Mouse (Mus musculus) heart, adult 2 months (tissue): ENCODE measurements at regions not wholly inside any gene's neighbourhood (a gene's known extent, or its start where the extent isn't known, plus 50 kb on each side); places are given as distances from the start of the nearest gene placed in this dataset.

Source experiments
- DNase-seq, 2 experiments: peaks; one replicate each; pipeline ENCODE4 v3.0.0; 2021
- H3K27ac ChIP-seq: fragments of 200-600 bp; 2 replicates; pipeline ENCODE4 v1.8.1; 2022
- H3K27me3 ChIP-seq: fragments of 200-500 bp; 2 replicates; pipeline ENCODE4 v1.6.1; 2012; ENCODE audit warnings: mild to moderate bottlenecking, low read length, inconsistent platforms, mixed read lengths; ENCODE audit not compliant: control insufficient read depth, insufficient read depth
- H3K36me3 ChIP-seq: fragments of 200-500 bp; 2 replicates; pipeline ENCODE4 v1.6.1; 2012; ENCODE audit warnings: low read length, inconsistent platforms; ENCODE audit not compliant: control insufficient read depth, insufficient read depth
- H3K4me1 ChIP-seq: fragments of 200-500 bp; 2 replicates; pipeline ENCODE4 v1.6.1; 2011; ENCODE audit warnings: low read length; ENCODE audit not compliant: control insufficient read depth, insufficient read depth
- H3K4me3 ChIP-seq: fragments of 200-600 bp; 2 replicates; pipeline ENCODE4 v1.8.1; 2022
- H3K79me2 ChIP-seq: fragments of 200-500 bp; replicated peaks from 2 replicates; pipeline ENCODE4 v1.6.1; 2012; ENCODE audit warnings: mild to moderate bottlenecking, inconsistent platforms, low read length, moderate library complexity, mixed read lengths; ENCODE audit not compliant: control insufficient read depth, insufficient read depth
- H3K9ac ChIP-seq: fragments of 200-500 bp; 2 replicates; pipeline ENCODE4 v1.6.1; 2012; ENCODE audit warnings: low read depth, mild to moderate bottlenecking, control low read depth, inconsistent platforms, low read length, mixed read lengths
- CTCF ChIP-seq: fragments of 200-600 bp; IDR thresholded peaks from 2 replicates; pipeline ENCODE4 v1.8.1; 2022; ENCODE audit warnings: antibody characterized with exemption, mild to moderate bottlenecking, moderate library complexity
- EP300 ChIP-seq: fragments of 200-500 bp; IDR thresholded peaks from 2 replicates; pipeline ENCODE4 v1.6.1; 2011; ENCODE audit warnings: low read depth, low read length, control low read depth; ENCODE audit not compliant: insufficient read depth
- POLR2A ChIP-seq: fragments of 200-500 bp; IDR thresholded peaks from 2 replicates; pipeline ENCODE4 v1.6.1; 2011; ENCODE audit warnings: mild to moderate bottlenecking, low read depth, low read length, control low read depth; ENCODE audit not compliant: insufficient read depth
- WGBS: fragments of 180-500 bp; shearing (Covaris S2); methylation state at CpG from one replicate; pipeline ENCODE4 v1.1.7; 2018; 5-methylcytosine and 5-hydroxymethylcytosine counted together
- intact Hi-C: fragments of 180-260 bp; cut with DNase I; formaldehyde crosslinking; loops from one replicate; pipeline ENCODE4 v1.15.1; 2025

DNA sequence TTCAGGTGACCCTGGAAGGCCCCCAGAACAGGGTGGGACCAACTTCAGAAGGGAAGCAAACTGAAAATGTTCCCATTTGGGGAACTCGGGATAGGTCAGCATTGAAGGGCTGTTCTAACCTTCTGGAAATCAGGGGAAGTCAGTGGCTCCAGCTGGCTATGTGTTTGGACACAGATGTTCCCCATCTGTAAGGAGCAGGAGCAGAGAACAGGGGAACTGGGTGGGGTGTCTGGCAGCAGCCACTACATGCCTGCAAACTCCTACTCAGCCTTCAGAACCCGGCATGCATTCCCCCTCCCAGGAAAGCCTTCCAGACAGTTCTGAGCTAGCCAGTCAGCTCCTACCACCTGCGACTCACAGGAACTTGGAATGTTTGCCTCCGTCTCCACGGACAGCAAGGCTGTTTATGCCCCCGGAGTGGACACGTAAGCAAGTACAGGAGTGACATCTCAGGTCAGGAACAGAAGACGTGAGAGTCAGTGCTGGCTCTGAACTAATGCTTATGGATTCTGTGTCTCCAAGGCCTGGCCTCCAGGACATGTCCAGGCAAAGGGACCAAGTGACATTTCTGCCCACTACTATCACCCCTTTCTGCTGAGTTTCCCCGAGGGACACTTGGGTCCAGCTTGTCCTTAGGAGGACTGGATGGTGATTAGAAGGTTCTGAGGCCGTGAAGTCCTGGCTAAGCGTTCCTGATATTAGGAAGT is 108.6 kb upstream of the Tmem189 start:
- no peaks in the 10 kb centered on the region for H3K27me3 ChIP-seq
- no peaks in the 10 kb centered on the region for H3K79me2 ChIP-seq
- H3K4me1 ChIP-seq, result peaks cover 6% of the 10 kb centered on the region
- TF ChIP-seq CTCF, result no peak
- TF ChIP-seq EP300, result peak; percentile 63; the same call in 1 of the 2 replicates
- intact Hi-C loops, result no loop called here
- H3K36me3 ChIP-seq, result no peaks in the 10 kb centered on the region
- H3K27ac ChIP-seq, result no peak overlapping the region
- 70% methylated on average over 11 of the region's 11 CpGs for WGBS
- DNase-seq, result peak; percentile 62 to 69
- no peak overlapping the region for H3K4me3 ChIP-seq
- no peak overlapping the region for H3K9ac ChIP-seq

DNA sequence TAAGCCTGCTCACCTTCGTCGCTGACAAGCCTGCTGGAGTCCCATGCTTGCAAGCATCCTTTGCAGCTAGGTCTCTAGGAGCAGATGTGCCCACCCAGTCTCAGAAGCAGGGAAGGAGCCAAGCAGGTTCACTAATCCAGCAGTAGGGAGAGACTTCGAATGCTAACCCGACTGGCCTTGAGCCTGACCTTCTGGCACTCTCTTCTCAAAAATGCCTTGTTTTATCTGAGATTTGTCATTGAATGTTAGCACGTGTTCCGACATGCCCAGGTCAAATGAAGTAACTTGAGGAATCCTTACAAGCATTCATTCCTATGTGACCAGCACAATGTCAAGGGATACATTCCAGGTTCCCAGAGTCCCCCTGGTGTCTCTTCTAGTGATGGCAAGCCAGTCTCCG is 105.9 kb upstream of the Tmem189 start:
- no peak overlapping the region for H3K27ac ChIP-seq
- H3K79me2 ChIP-seq, result no peaks in the 10 kb centered on the region
- 84% methylated on average over 7 of the region's 7 CpGs for WGBS
- intact Hi-C loops, result no loop called here
- peaks cover 2% of the 10 kb centered on the region for H3K4me1 ChIP-seq
- H3K27me3 ChIP-seq, result no peaks in the 10 kb centered on the region
- no peak for DNase-seq
- TF ChIP-seq CTCF (peak; percentile 9; the same call in 1 of the 2 replicates), POLR2A (no peak), EP300 (no peak)
- no peak overlapping the region for H3K9ac ChIP-seq
- no peak overlapping the region for H3K4me3 ChIP-seq
- H3K36me3 ChIP-seq, result no peaks in the 10 kb centered on the region

- Histone ChIP-seq H3K9ac (no peak overlapping the region), H3K79me2 (no peaks in the 10 kb centered on the region), H3K27me3 (no peaks in the 10 kb centered on the region), H3K4me1 (peaks cover 2% of the 10 kb centered on the region), H3K36me3 (no peaks in the 10 kb centered on the region), H3K4me3 (no peak overlapping the region), H3K27ac (no peak overlapping the region)
- TF ChIP-seq POLR2A (no peak), EP300 (no peak), CTCF (no peak)
- 70% methylated on average over 2 of the region's 2 CpGs for WGBS
- DNase-seq, result no peak
- intact Hi-C loops, result no loop called here
Observed at GRCm38 (mm10) chr2:167793916-167794315, 104.3 kb upstream of the Tmem189 start.

GRCm38 (mm10) chr2:167792753-167793152 is 103.1 kb upstream of the Tmem189 start:
- H3K36me3 ChIP-seq, result no peaks in the 10 kb centered on the region

GRCm38 (mm10) chr2:167792330-167792729 is 102.7 kb upstream of the Tmem189 start:
- Histone ChIP-seq H3K36me3 (no peaks in the 10 kb centered on the region), H3K4me3 (no peak overlapping the region), H3K9ac (no peak overlapping the region), H3K27ac (no peak overlapping the region), H3K79me2 (no peaks in the 10 kb centered on the region), H3K4me1 (no peaks in the 10 kb centered on the region; the same call in 1 of the 2 replicates), H3K27me3 (no peaks in the 10 kb centered on the region)
- TF ChIP-seq EP300, result no peak
- intact Hi-C loops, result no loop called here
- WGBS, result 35% methylated on average over 3 of the region's 3 CpGs
- no peak for DNase-seq

More at GRCm38 (mm10) chr2:167792753-167793152, 103.1 kb upstream of the Tmem189 start:
- H3K27me3 ChIP-seq, result no peaks in the 10 kb centered on the region
- intact Hi-C loops, result no loop called here
- H3K9ac ChIP-seq, result no peak overlapping the region
- H3K79me2 ChIP-seq, result no peaks in the 10 kb centered on the region
- TF ChIP-seq CTCF, result no peak
- no peak for TF ChIP-seq POLR2A
- no peak for TF ChIP-seq EP300
- no peaks in the 10 kb centered on the region; the same call in 1 of the 2 replicates for H3K4me1 ChIP-seq
- H3K4me3 ChIP-seq, result no peak overlapping the region
- no peak overlapping the region for H3K27ac ChIP-seq
- no peak for DNase-seq
- WGBS, result 42% methylated on average over 3 of the region's 3 CpGs

DNA sequence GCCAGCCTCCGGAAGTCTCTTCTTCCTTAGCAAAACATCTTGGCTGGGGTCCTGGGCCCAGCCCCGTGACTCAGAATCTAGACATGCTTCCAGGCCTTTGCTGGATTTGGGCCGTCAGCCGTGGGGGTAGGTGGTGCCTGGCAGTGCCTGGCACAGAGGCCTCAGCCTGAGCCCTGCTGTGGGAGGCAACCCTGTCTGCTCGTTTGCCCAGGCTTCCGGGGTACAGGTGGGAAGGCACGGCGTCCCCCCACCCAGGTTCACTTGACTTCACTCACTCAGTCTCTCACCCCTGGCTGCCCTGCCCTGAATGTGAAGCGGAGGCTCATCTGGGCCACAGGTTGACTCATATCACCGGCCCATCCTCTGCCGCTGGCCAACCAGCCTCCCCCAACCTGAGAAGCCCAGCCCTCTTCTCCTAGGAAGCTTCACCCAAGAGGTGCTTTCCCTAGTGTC is 99.9 kb upstream of the Tmem189 start:
- no peak overlapping the region for H3K4me3 ChIP-seq
- TF ChIP-seq CTCF (no peak), POLR2A (no peak), EP300 (no peak)
- no peaks in the 10 kb centered on the region for H3K27me3 ChIP-seq
- no peaks in the 10 kb centered on the region for H3K36me3 ChIP-seq
- intact Hi-C loops, result no loop called here
- no peaks in the 10 kb centered on the region; the same call in 1 of the 2 replicates for H3K4me1 ChIP-seq
- DNase-seq, result peak in 1 of 2 experiments; percentile 58
- no peak overlapping the region for H3K27ac ChIP-seq
- H3K9ac ChIP-seq, result no peak overlapping the region
- WGBS, result 72% methylated on average over 11 of the region's 11 CpGs
- no peaks in the 10 kb centered on the region for H3K79me2 ChIP-seq
